Mouse (Mus musculus) left cerebral cortex, adult 18-20 months (tissue): ENCODE results near the gene Etfb. TPM values are rescaled to one million over a fixed set of nuclear protein-coding genes. Genes with fewer than 3 reads are reported as not detected.

Source experiments
- DNase-seq, 2 experiments: peaks; one replicate each; pipeline ENCODE4 v3.0.0; 2021 to 2022; ENCODE audit warnings: low spot score in 2 of 2, mixed read lengths in 1 of 2
- total RNA-seq, 2 experiments: library from RNA; stranded (reverse); gene quantifications; 2 replicates each; pipeline ENCODE4 v1.2.3; 2021

The Etfb gene
- total RNA-seq, 2 experiments from 2014 or later, result 59.0 to 64.5 TPM

- no peak for DNase-seq
Observed at GRCm38 (mm10) chr7:43447801-43448200, 3.9 kb downstream of the Etfb start.

- no peak for DNase-seq
Observed at GRCm38 (mm10) chr7:43448246-43448645, 4.4 kb downstream of the Etfb start.

GRCm38 (mm10) chr7:43449811-43450210 lies 5.9 kb downstream of the Etfb start:
- no peak for DNase-seq

- no peak for DNase-seq
Observed at GRCm38 (mm10) chr7:43451726-43452125, 7.8 kb downstream of the Etfb start.

- DNase-seq, result no peak
Observed at GRCm38 (mm10) chr7:43452609-43453008, 8.7 kb downstream of the Etfb start.

GRCm38 (mm10) chr7:43453599-43454355 lies 9.9 kb downstream of the Etfb start:
- no peak for DNase-seq

- DNase-seq, result no peak
Observed at GRCm38 (mm10) chr7:43454371-43454770, 10.5 kb downstream of the Etfb start.

GRCm38 (mm10) chr7:43462851-43463250 lies 19.0 kb downstream of the Etfb start, which contains the start of gene Vsig10l:
TSS of gene Vsig10l (plus strand) at chr7:43463151.
- DNase-seq, result no peak

- no peak for DNase-seq
Observed at GRCm38 (mm10) chr7:43463976-43464375, 20.1 kb downstream of the Etfb start.

GRCm38 (mm10) chr7:43464864-43465343 lies 21.0 kb downstream of the Etfb start:
- no peak for DNase-seq

GRCm38 (mm10) chr7:43465344-43466098 lies 21.6 kb downstream of the Etfb start:
- peak; percentile 62 to 68 for DNase-seq

- DNase-seq, result peak; percentile 71 to 72
Observed at GRCm38 (mm10) chr7:43466099-43466694, 22.3 kb downstream of the Etfb start.

- peak; percentile 25 to 52 for DNase-seq
Observed at GRCm38 (mm10) chr7:43470373-43470772, 26.5 kb downstream of the Etfb start.

- no peak for DNase-seq
Observed at GRCm38 (mm10) chr7:43475706-43476105, 31.8 kb downstream of the Etfb start.

GRCm38 (mm10) chr7:43476376-43476775 lies 32.5 kb downstream of the Etfb start:
- DNase-seq, result no peak

- peak; percentile 76 to 81 for DNase-seq
Observed at GRCm38 (mm10) chr7:43481191-43481590, 37.3 kb downstream of the Etfb start.

- DNase-seq, result no peak
Observed at GRCm38 (mm10) chr7:43482090-43482716, 38.3 kb downstream of the Etfb start.

GRCm38 (mm10) chr7:43483236-43483635 lies 39.4 kb downstream of the Etfb start:
- no peak for DNase-seq

GRCm38 (mm10) chr7:43488646-43489045 lies 44.8 kb downstream of the Etfb start:
- peak; percentile 44 to 58 for DNase-seq

GRCm38 (mm10) chr7:43489631-43490125 lies 45.8 kb downstream of the Etfb start, which contains the start of gene Iglon5:
TSS of gene Iglon5 (minus strand) at chr7:43490075.
- DNase-seq, result peak in 1 of 2 experiments; percentile 17

GRCm38 (mm10) chr7:43490182-43490584 lies 46.3 kb downstream of the Etfb start:
- DNase-seq, result peak; percentile 74 to 81
